Mouse (Mus musculus): ENCODE data around the gene Ncf2.

Gene Ncf2

DNA sequence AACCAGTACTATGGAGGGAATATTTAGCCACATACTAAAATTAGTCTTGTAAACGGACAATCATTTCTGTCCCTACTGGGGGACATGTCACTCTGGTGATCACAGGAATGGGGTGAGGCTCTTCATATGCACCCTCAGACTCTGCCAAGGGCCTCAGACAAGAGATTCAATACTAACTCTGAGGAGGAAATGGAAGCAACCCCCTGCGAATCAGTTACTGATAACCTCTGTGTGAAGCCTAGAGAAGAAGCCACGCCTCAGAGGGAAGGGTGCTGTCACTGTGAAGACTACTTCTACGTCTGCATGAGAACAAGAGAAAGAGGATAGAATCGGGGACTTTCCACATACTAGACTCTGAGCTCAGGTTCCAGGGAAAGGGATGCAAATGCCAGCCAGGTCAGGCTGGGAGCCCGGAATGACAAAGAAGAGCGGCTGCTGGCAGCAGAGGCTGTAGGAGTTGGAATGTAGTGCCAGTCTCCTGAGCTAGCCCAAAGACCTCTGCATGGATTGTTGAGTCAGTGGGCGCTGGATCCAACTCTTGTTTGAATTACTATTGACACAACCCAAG lies 4.2 kb upstream of the Ncf2 start:
- in situ Hi-C loops (cut with MboI, MseI) = loop anchor here (10.0 kb wide), 1 partner anchor 269 kb away; no protein-coding TSS in a partner anchor

DNA sequence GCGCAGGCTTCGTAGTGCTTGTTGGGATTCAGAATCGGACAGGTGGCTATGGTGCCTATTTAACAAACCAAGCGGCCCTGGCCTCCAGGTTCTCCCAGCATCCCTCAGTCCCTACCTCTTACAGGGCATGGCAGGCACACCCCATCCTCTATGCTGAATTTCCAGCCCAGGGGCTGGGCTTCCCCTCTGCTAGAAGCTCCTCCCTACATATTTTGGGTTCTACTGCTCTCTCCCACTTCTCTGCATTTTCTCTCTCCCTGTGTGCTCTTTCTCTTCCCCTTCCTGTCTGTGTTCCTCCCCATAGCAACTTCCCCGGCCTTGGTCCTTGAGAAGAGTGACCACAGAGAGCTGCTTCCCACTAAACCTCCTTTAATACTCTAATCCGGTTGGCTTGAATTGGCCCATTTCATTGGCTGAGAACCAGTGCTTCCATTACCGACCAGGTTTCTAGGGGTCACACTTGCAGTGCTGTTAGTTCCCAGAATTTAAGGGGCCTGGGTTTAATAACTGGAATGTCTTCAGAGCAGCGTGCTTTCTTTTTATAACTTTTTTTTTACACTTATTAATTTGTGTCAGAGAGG lies 3.2 kb upstream of the Ncf2 start:
- in situ Hi-C loops (cut with MboI, MseI) = loop anchor here (10.0 kb wide), 1 partner anchor 268 kb away; no protein-coding TSS in a partner anchor

DNA sequence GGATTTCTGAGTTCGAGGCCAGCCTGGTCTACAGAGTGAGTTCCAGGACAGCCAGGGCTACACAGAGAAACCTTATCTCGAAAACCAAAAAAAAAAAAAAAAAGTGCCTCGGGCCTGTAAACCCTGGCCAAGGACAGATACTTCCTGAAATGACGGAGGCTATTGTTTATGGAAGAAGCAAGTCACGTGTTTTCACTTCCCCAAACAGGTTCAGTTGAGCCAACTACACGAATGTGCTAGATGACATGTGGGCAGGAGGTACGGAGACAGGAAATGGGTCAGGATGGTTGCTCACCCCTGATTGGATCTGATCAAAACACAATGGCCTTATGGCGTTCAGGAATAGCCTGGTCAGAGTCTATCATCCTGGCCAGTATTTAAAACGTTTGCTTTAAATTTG lies 1.9 kb upstream of the Ncf2 start:
- in situ Hi-C loops (cut with MboI, MseI) = loop anchor here (10.0 kb wide), 1 partner anchor 267 kb away; no protein-coding TSS in a partner anchor

DNA sequence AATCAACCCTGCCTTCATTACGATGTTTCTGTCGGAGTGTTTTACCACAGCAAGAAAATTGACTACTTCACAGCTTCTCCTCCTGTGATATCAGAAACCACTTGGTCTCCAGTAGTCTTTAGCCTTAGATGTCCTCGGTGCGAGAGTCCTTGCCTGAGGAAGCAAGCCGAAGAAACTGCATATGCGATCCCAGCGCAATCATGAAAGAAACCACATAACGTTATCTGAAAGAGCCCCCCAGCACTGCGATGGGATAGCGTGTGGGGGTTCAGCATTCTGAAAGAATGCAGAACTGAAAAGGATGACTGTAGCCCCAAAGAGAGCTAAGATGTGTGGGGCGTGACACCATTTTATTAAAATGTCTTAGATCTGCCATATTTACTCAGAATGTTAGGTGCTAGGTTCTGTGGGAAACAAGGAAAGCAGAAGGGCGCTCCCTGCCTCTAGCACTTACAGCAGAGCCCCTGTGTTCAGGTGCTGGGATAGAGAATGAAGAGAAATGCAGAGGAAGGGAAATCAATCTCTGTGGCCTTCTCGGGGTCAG lies 711 bp downstream of the Ncf2 start:
- in situ Hi-C loops (cut with MboI, MseI) = no loop called here

DNA sequence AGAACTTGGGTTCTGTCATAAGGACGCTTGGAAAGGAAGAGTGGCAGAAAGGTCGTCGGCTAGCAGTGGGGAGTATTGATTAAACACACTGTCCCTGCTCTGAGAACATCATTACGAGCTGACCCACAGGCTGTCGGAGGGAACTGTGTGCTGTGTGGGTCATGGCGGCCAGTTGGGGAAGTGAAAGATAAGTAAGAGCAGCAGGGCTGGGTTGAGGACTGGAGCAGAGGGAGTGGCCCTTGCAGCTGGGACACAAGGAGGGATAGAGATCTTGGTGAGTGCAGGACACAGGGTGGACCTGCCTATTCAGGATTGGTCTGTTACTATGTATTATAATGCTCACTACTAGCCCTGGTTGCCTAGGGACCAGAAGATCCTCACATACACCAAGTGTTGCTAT lies 4.9 kb downstream of the Ncf2 start:
- in situ Hi-C loops (cut with MboI, MseI) = no loop called here

DNA sequence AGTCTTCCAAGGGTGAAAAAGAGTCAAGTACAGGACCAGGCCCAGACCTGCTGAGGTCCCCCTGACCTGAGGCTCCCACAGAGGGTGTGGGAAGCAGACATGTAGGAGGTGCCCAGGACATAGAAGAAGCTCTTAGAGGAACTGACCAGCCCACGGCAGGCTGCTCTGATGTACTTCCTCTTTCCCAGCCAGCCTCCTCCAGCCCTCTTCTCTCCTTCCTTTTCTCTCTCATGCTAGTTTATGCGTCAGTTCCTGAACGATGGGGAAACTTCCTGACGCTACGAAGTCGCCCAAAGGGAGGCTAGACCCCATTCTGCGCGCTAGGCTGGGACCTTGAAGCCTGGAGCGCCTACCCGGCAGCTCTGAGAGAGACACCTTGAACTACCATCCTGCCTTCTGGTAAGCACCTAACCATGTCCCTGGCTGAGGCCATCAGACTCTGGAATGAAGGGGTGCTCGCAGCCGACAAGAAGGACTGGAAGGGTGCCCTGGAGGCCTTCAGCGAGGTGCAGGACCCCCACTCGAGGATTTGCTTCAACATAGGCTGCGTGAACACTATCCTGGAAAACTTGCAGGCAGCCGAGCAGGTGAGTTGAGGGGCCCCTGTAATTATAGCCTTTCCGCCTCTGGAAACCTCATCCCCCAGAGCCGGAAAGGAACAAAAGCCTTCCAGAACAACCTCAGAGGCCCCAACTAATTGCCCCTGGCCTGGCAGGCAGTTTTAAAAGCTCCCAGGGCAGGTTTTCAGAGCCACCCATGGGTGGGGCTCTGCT lies 7.8 kb downstream of the Ncf2 start:
- in situ Hi-C loops (cut with MboI, MseI) = no loop called here

DNA sequence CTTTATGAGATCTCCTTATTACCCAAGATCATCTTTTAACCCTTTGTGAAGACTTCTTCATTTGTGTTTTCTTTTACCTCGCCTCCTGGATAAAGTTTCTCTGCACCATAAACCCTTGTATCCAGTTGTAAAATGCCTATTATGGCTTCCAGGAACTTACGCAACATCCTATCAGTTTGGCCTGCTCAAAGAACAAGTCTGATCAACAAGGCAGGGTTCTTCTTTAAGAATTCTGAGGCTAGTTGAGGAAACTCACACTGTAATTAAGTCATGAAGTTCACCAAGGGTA lies 8.3 kb downstream of the Ncf2 start:
- in situ Hi-C loops (cut with MboI, MseI) = no loop called here

DNA sequence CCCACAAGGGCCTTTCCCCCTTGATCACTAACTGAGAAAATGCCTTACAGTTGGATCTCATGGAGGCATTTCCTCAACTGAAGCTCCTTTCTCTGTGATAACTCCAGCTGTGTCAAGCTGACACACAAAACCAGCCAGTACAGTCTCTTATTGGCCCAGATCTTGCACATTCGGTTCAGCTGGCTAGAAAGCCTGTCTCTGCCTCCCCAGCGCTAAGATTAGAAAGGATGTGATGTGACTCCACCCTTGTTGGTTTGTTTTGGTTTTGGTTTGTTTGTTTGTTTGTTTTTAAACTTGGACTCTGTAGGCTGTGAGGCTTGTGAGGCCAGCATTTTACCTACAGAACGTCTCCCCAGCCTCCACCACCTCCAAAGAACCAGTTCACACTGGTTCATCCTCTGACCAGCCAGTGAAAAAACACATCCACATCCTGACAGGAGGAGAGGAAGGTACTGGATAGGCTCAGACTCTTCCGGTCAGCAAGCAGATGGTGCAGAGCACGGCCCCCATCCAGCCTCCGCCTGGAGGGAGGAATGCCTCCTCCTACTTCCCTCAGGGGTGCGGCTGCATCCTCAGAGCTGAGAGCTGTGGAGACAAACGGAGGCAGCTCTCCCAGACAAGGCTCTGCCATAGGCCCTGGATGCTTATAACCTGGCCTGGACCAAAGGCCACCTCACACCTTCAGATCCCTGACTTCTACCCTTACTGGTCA lies 9.7 kb downstream of the Ncf2 start:
- in situ Hi-C loops (cut with MboI, MseI) = no loop called here

DNA sequence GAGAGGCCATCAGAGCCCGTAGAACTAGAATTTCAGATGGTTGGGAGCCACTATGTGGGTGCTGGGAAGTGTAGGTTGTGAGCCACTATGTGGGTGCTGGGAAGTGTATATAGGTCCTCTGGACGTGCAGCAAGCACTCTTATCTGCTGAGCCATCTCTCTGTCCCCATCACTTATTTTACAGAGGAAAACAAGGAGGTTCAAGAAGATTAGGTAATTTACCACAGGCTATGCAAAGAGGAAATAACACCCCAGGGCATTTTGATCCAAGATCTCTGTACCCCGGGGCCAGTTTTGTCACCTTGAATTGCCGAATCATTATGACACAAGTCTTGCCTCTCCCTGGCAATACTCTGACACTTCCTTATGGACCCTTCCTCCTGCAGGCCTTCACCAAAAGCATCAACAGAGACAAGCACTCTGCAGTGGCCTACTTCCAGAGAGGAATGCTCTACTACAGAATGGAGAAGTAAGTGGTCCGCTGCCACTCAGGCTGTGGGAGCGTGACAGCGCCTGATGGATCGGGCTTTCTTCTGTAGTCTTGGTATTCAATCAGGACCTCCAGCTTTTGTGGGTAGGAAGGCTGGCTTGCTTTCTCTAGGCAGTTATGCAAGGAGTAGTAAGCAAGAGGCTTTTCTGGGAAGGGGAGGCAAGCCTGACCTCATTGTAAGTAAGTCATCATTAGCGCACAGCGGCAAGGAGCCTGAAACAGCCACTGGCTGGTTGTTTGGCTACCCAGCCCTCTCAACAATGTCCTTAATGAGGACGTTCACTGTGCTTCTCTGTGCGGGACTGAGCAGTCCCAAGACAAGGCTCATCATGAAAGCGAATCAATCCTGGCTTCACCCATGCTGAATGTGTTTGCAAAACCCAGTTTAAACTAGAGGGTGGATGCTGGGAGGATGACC lies 10.8 kb downstream of the Ncf2 start:
- in situ Hi-C loops (cut with MboI, MseI) = no loop called here

DNA sequence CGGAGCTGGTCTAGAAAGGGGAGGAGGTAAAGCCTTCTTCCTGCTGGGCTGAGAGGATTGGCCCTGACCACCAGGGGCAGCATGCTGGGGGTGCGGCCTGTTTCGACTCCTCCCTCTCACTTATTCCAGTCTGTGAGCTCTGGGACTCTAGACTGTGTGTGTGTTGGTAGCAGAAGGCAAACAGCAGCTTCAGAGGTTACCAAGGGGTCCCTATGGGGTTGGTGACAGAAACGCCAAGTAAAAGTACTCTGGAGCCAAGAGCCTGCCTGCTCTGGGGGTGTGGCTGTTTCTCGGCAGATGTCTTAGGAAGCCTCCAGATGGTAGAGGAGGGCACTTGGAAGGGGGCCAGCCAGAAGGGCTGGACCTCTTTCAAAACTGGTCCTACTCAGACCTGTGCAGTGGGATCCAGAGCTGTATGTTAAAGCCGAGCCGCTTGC lies 15.3 kb downstream of the Ncf2 start:
- in situ Hi-C loops (cut with MboI, MseI) = no loop called here

DNA sequence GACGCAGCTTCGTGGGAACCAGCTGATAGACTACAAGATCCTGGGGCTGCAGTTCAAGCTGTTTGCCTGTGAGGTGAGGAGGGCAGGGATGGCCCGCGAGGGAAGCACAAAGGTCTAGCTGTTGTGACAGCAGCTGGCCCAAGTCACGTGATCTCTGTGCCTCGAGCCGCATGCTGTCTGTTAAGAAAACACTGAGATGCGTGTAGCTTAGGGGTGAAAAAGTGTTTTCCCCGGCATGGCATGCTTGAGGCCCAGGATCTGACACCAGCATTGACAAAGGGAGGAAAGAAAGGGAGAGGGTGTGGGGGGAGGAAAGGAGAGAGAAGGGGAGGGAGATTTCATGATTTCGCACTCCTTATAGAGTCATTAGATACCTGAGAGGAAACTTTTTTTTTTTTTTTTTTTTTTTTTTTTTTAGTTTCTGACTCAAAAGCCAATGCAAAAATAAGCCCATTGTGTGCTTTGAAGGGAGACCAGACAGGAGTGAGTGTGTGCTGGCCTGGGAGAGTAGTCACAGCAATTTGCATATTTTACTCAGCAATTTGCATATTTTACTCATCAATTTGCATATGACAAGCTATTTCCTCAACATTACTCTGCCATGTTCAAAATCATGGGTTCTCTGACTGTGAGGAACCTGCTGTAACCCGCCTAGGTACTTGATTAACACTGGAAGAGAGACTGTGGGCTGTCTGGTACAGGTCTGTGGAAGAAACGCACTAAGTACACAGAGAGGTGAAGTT lies 17.2 kb downstream of the Ncf2 start:
- in situ Hi-C loops (cut with MboI, MseI) = no loop called here

DNA sequence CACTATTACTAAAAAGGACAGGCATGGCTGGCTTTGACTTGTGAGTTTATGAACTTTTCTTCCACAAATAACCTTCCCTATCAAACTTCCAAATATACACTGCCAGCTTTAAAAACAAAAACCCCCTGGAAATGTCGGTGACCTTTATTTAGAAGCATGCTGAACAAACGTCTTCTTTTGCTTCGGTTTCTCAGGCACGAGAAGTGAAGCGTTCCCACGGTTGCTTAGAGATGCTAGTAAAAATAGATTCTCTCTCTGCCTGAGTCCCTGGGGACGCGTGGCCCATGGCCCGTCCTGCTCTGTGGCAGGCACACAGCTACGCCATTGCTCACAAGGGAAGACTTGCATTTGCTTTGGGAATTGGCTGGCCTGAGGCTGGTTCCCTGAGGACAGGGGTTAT lies 17.8 kb downstream of the Ncf2 start:
- in situ Hi-C loops (cut with MboI, MseI) = no loop called here

DNA sequence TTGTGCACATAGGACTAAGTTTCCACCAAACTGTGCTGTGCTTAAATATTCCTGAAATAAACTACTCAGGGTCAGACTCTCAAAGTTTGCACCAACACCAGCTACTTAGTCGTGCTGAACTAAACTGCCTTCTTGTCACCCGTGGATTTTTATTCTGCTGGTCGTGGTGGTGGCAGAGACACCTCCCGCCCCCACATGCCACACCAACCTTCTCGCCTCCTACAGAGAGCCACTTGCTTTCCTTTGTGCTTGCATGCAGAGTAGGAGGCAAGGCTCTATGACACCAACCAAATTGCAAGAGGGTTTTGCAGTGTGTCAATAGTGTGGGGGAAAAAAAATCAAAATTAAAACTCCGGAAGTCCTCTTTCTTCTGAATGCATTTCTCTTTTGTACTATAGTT lies 19.6 kb downstream of the Ncf2 start:
- in situ Hi-C loops (cut with MboI, MseI) = no loop called here

DNA sequence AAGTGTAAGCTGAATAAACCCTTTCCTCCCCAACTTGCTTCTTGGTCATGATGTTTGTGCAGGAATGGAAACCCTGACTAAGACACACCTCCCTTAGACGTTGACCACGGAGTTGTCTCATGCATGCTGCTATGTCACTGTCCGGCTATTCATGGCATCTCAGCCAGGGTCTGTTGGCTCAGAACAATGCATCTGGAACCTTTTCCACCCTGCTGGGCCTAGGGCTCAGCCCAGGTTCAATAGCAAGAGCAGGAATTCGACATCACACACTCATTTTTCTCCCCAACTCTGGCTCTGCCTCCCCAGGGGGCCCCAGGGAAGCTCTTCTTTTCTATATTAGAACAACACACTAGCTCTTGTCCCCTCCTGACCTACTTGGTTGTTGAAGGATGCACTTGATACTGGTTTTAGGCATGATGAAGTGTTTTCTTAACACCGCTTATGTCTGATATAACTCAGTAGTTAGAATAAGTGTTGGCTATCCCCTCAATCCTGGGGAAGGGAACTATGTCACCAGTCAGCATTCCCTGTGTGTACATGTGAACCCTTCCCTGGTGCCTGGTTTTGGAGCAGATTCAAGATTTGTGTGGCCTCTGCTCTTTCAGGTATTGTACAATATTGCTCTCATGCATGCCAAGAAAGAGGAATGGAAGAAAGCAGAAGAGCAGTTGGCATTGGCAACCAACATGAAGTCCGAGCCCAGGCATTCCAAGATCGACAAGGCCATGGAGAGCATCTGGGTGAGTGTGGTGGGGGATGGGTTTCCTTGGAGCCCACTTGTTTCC lies 21.1 kb downstream of the Ncf2 start:
- in situ Hi-C loops (cut with MboI, MseI) = no loop called here

DNA sequence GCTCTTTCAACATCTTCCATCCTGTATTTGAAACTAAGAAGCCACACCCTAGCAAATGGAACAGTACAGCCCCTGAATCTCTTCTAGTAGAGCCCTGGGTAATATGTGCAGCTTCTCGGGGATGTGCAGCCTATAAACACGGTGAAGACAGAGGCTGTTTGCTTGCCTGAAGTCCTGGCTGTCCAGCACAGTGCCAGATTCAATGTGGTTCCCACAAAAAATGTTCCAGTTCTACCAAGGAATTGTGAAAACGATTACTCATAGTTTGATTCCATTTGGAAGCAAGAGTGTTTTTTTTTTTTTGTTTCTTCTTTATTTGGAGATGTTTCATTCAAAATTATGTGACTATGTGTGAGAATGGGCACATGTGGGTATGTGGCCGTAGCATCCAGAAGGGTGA lies 21.8 kb downstream of the Ncf2 start:
- in situ Hi-C loops (cut with MboI, MseI) = no loop called here

DNA sequence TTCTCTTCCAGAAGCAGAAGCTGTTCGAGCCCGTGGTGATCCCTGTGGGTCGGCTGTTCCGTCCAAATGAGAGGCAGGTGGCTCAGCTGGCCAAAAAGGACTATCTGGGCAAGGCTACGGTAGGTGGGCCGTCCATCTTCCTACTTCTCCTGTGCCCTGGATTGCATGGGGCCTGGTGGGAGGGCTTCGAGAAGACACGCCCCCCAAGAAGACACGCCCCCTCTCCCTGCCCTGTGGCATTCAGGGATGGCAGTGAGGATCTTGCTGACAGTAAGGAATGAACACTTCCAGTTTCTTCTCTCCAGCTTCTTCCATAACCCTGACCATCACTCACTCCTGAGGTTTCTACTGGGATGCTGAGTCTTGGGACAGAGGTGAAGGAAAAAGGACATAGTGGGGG lies 24.2 kb downstream of the Ncf2 start:
- in situ Hi-C loops (cut with MboI, MseI) = no loop called here

DNA sequence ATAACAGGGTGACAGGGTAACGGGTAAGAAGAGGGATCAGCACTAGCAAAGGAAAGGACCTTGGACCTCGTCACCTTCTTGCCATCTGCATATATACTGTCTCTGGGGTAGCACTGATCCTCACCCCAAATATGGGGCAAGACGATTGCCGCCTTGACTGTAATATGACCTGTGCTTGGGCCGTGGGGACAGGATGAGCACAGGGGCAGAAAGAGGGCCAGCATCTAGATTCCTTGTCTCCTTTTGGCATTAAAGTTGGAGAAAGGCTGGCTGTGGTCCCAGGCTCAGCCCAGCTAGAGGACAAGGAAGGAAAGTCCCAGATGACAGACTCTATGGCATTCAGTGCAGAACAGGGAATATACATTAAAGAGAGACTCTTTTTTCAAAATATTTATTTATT lies 26.5 kb downstream of the Ncf2 start:
- in situ Hi-C loops (cut with MboI, MseI) = no loop called here

DNA sequence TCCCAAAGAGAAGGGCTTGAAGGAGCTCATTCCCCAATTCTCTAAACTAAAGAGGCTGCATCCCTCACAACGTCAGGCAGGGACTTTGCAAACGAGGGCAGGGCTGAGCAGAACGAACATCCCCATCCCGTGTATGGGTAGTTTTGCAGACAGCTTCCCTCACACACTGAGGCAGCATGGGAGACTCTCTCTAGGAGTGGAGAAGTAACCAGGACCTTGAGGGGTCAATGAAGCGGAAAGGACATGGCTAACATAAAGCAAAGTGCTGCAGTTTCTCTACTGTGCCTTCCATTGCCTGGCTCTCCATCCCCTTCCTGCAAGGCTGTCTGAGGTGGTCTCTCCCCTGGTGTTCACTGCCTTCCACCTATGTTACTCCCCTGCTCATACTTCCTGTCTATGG lies 28.2 kb downstream of the Ncf2 start:
- in situ Hi-C loops (cut with MboI, MseI) = no loop called here

DNA sequence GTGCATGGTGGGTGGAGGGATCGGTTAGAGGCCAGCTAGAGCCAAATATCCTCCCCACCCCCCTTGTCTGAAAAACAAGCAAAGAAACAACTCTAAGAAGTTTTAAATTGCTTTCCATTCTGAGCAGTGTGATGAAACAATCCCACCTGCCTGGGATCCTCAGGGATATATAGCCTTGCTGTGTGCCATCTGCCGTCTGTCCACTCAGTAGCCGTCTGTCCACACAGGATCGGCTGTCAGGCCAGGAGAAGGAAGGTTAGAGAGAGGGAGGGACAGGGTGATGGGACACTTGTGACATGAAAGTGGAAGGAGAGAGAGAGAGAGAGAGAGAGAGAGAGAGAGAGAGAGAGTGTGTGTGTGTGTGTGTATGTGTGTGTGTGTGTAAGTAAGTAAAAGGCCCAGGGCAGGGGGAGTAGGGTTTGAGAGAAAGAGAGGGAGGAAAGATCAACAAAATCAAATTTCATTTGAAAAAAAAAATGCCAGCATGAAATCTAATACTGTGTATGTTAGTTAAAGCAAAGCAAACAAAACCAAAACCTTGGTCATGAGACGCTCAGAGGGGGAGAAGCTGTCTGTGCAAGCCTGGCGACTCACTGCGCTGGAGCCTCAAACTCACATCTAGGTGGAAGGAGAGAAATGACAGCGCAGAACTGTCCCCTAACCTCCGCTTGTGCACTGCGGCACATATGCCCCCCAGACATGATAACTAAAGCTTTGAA lies 28.8 kb downstream of the Ncf2 start:
- in situ Hi-C loops (cut with MboI, MseI) = no loop called here
